Mouse (Mus musculus): ENCODE results near the gene Gm20388.

GRCm38 (mm10) chr8:123407612-123408011, 3497.0 kb downstream of the Gm20388 start:
- TF ChIP-seq POLR2A (IDR thresholded peaks at IDR 0.05; ENCODE audit: insufficient read depth, low read depth, low read length) (no peak), CTCF (IDR thresholded peaks at IDR 0.05; ENCODE audit: insufficient read depth, low read depth, low read length) (no peak)

All from olfactory bulb, adult 2 months (tissue).